Mouse (Mus musculus): ENCODE measurements around the gene Col5a1.

Col5a1 gene

GRCm38 (mm10) chr2:28086112-28086511 is 199.9 kb downstream of the Col5a1 start:
- no peak for DNase-seq (ENCODE audit: low read depth)

GRCm38 (mm10) chr2:28089095-28089494 is 202.9 kb downstream of the Col5a1 start:
- DNase-seq (ENCODE audit: low read depth) = no peak

Data from 416B (cell line).